8 mouse cellular contexts compared by ENCODE assay signal in genomic region chr11:77514281-77514831, GRCm38 (mm10). TPM values are rescaled to one million over a fixed set of nuclear protein-coding genes. Genes with fewer than 3 reads are reported as not detected.
DNase-seq lines count a peak whose midpoint lies in the region; ATAC-seq and TF ChIP-seq lines count a peak whose summit lies in the region.

No protein-coding gene starts in this region.

- WGBS in embryonic facial prominence, embryonic 11.5 days: 6% methylated on average over 19 of the region's 19 CpGs
- 3% methylated on average over 19 of the region's 19 CpGs for WGBS in hindbrain, embryonic 11.5 days
- 6% methylated on average over 18 of the region's 19 CpGs for WGBS in liver, postnatal 0 days (ENCODE audit: insufficient replicate concordance)
- WGBS in stomach, postnatal 0 days: 24% methylated on average over 19 of the region's 19 CpGs

- H3K4me3 ChIP-seq in megakaryocyte, embryonic 14.5 days (replicated peaks): peak overlapping the region; percentile 94
- peak overlapping the region; percentile 62 for H3K4me3 ChIP-seq in embryonic facial prominence, embryonic 11.5 days (ENCODE audit: low read depth, low read length)
- H3K4me3 ChIP-seq in hindbrain, embryonic 11.5 days (ENCODE audit: low read depth, low read length): peak overlapping the region; percentile 41
- peak overlapping the region; percentile 60 for H3K4me3 ChIP-seq in liver, postnatal 0 days (ENCODE audit: low read depth, low read length)
- H3K4me3 ChIP-seq in stomach, postnatal 0 days (ENCODE audit: low read depth, low read length): peak overlapping the region; percentile 44

- H3K4me2 ChIP-seq in embryonic facial prominence, embryonic 11.5 days (ENCODE audit: low read depth, low read length): peak overlapping the region; percentile 97
- H3K4me2 ChIP-seq in hindbrain, embryonic 11.5 days (replicated peaks; ENCODE audit: low read depth, low read length): peak overlapping the region; percentile 95
- peak overlapping the region; percentile 82 for H3K4me2 ChIP-seq in liver, postnatal 0 days (ENCODE audit: low read depth, low read length)
- peak overlapping the region; percentile 96 for H3K4me2 ChIP-seq in stomach, postnatal 0 days (replicated peaks; ENCODE audit: low read depth)

- H3K36me3 ChIP-seq in megakaryocyte, embryonic 14.5 days (replicated peaks; ENCODE audit: low read length): peaks cover 22% of the 10 kb centered on the region
- no peaks in the 10 kb centered on the region for H3K36me3 ChIP-seq in embryonic facial prominence, embryonic 11.5 days (replicated peaks; ENCODE audit: control insufficient read depth, insufficient read depth, low read depth, low read length)
- no peaks in the 10 kb centered on the region for H3K36me3 ChIP-seq in hindbrain, embryonic 11.5 days (ENCODE audit: control insufficient read depth, insufficient read depth, low read length)
- no peaks in the 10 kb centered on the region for H3K36me3 ChIP-seq in liver, postnatal 0 days (replicated peaks; ENCODE audit: insufficient read depth, low read length)
- no peaks in the 10 kb centered on the region for H3K36me3 ChIP-seq in stomach, postnatal 0 days (ENCODE audit: control insufficient read depth, insufficient read depth, low read length)

- no peak for DNase-seq in embryonic facial prominence, embryonic 11.5 days (ENCODE audit: low spot score)
- no peak for DNase-seq in hindbrain, embryonic 11.5 days (ENCODE audit: low spot score)
- peak; percentile 60 for DNase-seq in liver, postnatal 0 days
- DNase-seq in stomach, postnatal 0 days (ENCODE audit: low spot score): peak; percentile 42
- DNase-seq in adrenal gland, postnatal 4 days (ENCODE audit: low spot score in 2 of 2): no peak
- DNase-seq in layer of hippocampus, postnatal 14 days (ENCODE audit: low spot score in 2 of 2): no peak

- no peak for TF ChIP-seq EP300 in liver, postnatal 0 days (IDR thresholded peaks at IDR 0.05; ENCODE audit: low read depth)
- TF ChIP-seq EP300 in stomach, postnatal 0 days (optimal IDR thresholded peaks at IDR 0.05): no peak

- peak overlapping the region; percentile 50 for H3K9ac ChIP-seq in embryonic facial prominence, embryonic 11.5 days (replicated peaks; ENCODE audit: low read length)
- peak overlapping the region; percentile 58 for H3K9ac ChIP-seq in hindbrain, embryonic 11.5 days (ENCODE audit: low read depth, low read length)
- peak overlapping the region; percentile 68 for H3K9ac ChIP-seq in liver, postnatal 0 days (replicated peaks)
- peak overlapping the region; percentile 58 for H3K9ac ChIP-seq in stomach, postnatal 0 days (ENCODE audit: low read length)

- peaks cover 24% of the 10 kb centered on the region for H3K27me3 ChIP-seq in megakaryocyte, embryonic 14.5 days (replicated peaks)
- H3K27me3 ChIP-seq in embryonic facial prominence, embryonic 11.5 days (ENCODE audit: control insufficient read depth, insufficient read depth, low read length): peaks cover 8% of the 10 kb centered on the region
- H3K27me3 ChIP-seq in hindbrain, embryonic 11.5 days (ENCODE audit: control insufficient read depth, insufficient read depth, low read length): peaks cover 13% of the 10 kb centered on the region
- H3K27me3 ChIP-seq in liver, postnatal 0 days (ENCODE audit: insufficient read depth, low read length): peaks cover 18% of the 10 kb centered on the region
- H3K27me3 ChIP-seq in stomach, postnatal 0 days (ENCODE audit: control insufficient read depth, insufficient read depth, low read length): no peaks in the 10 kb centered on the region

- H3K27ac ChIP-seq in embryonic facial prominence, embryonic 11.5 days (replicated peaks; ENCODE audit: low read depth, low read length): no peak overlapping the region
- H3K27ac ChIP-seq in hindbrain, embryonic 11.5 days (ENCODE audit: low read depth, low read length): no peak overlapping the region
- peak overlapping the region; percentile 94 for H3K27ac ChIP-seq in liver, postnatal 0 days (ENCODE audit: low read depth)
- peak overlapping the region; percentile 18; the same call in 1 of the 2 replicates for H3K27ac ChIP-seq in stomach, postnatal 0 days (replicated peaks)

- ATAC-seq in megakaryocyte, adult 5-6 weeks (ENCODE audit: poor library complexity, severe bottlenecking): no peak
- ATAC-seq in embryonic facial prominence, embryonic 11.5 days (replicated peaks; ENCODE audit: insufficient number of reproducible peaks, low FRiP score, low TSS enrichment, low read depth): no peak
- ATAC-seq in hindbrain, embryonic 11.5 days (ENCODE audit: low FRiP score): no peak
- peak; percentile 6 for ATAC-seq in liver, postnatal 0 days
- no peak for ATAC-seq in stomach, postnatal 0 days (ENCODE audit: low FRiP score, low TSS enrichment)

- peaks cover 75% of the 10 kb centered on the region for H3K4me1 ChIP-seq in megakaryocyte, embryonic 14.5 days
- peaks cover 15% of the 10 kb centered on the region for H3K4me1 ChIP-seq in embryonic facial prominence, embryonic 11.5 days (ENCODE audit: control insufficient read depth, insufficient read depth, low read length)
- peaks cover 21% of the 10 kb centered on the region for H3K4me1 ChIP-seq in hindbrain, embryonic 11.5 days (replicated peaks; ENCODE audit: control insufficient read depth, insufficient read depth, low read length)
- peaks cover 53% of the 10 kb centered on the region for H3K4me1 ChIP-seq in liver, postnatal 0 days (ENCODE audit: insufficient read depth)
- H3K4me1 ChIP-seq in stomach, postnatal 0 days (replicated peaks; ENCODE audit: control insufficient read depth, insufficient read depth): 0 out of 2 replicates have a peak, but pooled peaks cover 5% of the 10 kb centered on the region

- no peaks in the 10 kb centered on the region for H3K9me3 ChIP-seq in megakaryocyte, embryonic 14.5 days
- H3K9me3 ChIP-seq in embryonic facial prominence, embryonic 11.5 days (replicated peaks; ENCODE audit: control insufficient read depth, low read length): no peaks in the 10 kb centered on the region
- H3K9me3 ChIP-seq in hindbrain, embryonic 11.5 days (ENCODE audit: control insufficient read depth, low read length): no peaks in the 10 kb centered on the region
- H3K9me3 ChIP-seq in liver, postnatal 0 days (ENCODE audit: low read length): no peaks in the 10 kb centered on the region
- H3K9me3 ChIP-seq in stomach, postnatal 0 days (ENCODE audit: control insufficient read depth, low read length): no peaks in the 10 kb centered on the region

- TF ChIP-seq CTCF in liver, postnatal 0 days (IDR thresholded peaks at IDR 0.05; ENCODE audit: low read depth): no peak
- TF ChIP-seq CTCF in stomach, postnatal 0 days (IDR thresholded peaks at IDR 0.05; ENCODE audit: low read depth): no peak

RNA-seq across cellular contexts. Expression of gene Abhd15, which starts 0.6 kb away (rescaled TPM):
- polyA plus RNA-seq in megakaryocyte, embryonic 14.5 days (2012; ENCODE audit: insufficient read depth, low replicate concordance): 2.4 and 4.6 TPM in 2 replicates
- 6.8 and 8.3 TPM in 2 replicates for total RNA-seq in megakaryocyte, adult 5-6 weeks (2015)
- total RNA-seq in megakaryocyte, adult 5-6 weeks (2017): 13.8 and 17.0 TPM in 2 replicates
- polyA plus RNA-seq in embryonic facial prominence, embryonic 11.5 days (2014; fragmentation: Nextera tagmentation; extraction: Ambion mirVana): 1.9 and 2.8 TPM in 2 replicates
- 2.1 and 3.0 TPM in 2 replicates for polyA plus RNA-seq in hindbrain, embryonic 11.5 days (2014; fragmentation: Nextera tagmentation; extraction: Ambion mirVana)
- 16.2 and 18.5 TPM in 2 replicates for polyA plus RNA-seq in liver, postnatal 0 days (2015; fragmentation: Nextera tagmentation; extraction: Ambion mirVana)
- polyA plus RNA-seq in stomach, postnatal 0 days (2015; fragmentation: Nextera tagmentation; extraction: Ambion mirVana): 1.8 and 1.9 TPM in 2 replicates
- 10 to 100 TPM; 12.4 to 17.0 TPM for total RNA-seq in adrenal gland, postnatal 4 days (2021)
- 1 to 10 TPM; 1.9 to 2.4 TPM for total RNA-seq in layer of hippocampus, postnatal 14 days (2021)

RNA-seq across cellular contexts. Expression of gene Trp53i13, which starts 1.4 kb away (rescaled TPM):
- 22.3 and 38.9 TPM in 2 replicates for polyA plus RNA-seq in megakaryocyte, embryonic 14.5 days (2012; ENCODE audit: insufficient read depth, low replicate concordance)
- total RNA-seq in megakaryocyte, adult 5-6 weeks (2015): 6.2 and 6.5 TPM in 2 replicates
- 5.0 and 5.8 TPM in 2 replicates for total RNA-seq in megakaryocyte, adult 5-6 weeks (2017)
- 31.0 and 35.5 TPM in 2 replicates for polyA plus RNA-seq in embryonic facial prominence, embryonic 11.5 days (2014; fragmentation: Nextera tagmentation; extraction: Ambion mirVana)
- polyA plus RNA-seq in hindbrain, embryonic 11.5 days (2014; fragmentation: Nextera tagmentation; extraction: Ambion mirVana): 27.7 and 27.9 TPM in 2 replicates
- polyA plus RNA-seq in liver, postnatal 0 days (2015; fragmentation: Nextera tagmentation; extraction: Ambion mirVana): 4.8 and 5.4 TPM in 2 replicates
- 19.5 and 20.9 TPM in 2 replicates for polyA plus RNA-seq in stomach, postnatal 0 days (2015; fragmentation: Nextera tagmentation; extraction: Ambion mirVana)
- total RNA-seq in adrenal gland, postnatal 4 days (2021): 10 to 100 TPM; 17.5 to 19.1 TPM
- 1 to 10 TPM; 5.8 to 6.7 TPM for total RNA-seq in layer of hippocampus, postnatal 14 days (2021)

RNA-seq across cellular contexts. Expression of gene Gm10392, which starts 4.6 kb away (rescaled TPM):
- polyA plus RNA-seq in megakaryocyte, embryonic 14.5 days (2012; ENCODE audit: insufficient read depth, low replicate concordance): 0.08 TPM in 1 of 2 replicates, not detected in the other
- total RNA-seq in megakaryocyte, adult 5-6 weeks (2015): not detected in 2 replicates
- 0.51 and 1.8 TPM in 2 replicates for total RNA-seq in megakaryocyte, adult 5-6 weeks (2017)
- 0.14 TPM in 1 of 2 replicates, not detected in the other for polyA plus RNA-seq in embryonic facial prominence, embryonic 11.5 days (2014; fragmentation: Nextera tagmentation; extraction: Ambion mirVana)
- 0.13 TPM in 1 of 2 replicates, not detected in the other for polyA plus RNA-seq in hindbrain, embryonic 11.5 days (2014; fragmentation: Nextera tagmentation; extraction: Ambion mirVana)
- polyA plus RNA-seq in liver, postnatal 0 days (2015; fragmentation: Nextera tagmentation; extraction: Ambion mirVana): 0.18 and 0.28 TPM in 2 replicates
- polyA plus RNA-seq in stomach, postnatal 0 days (2015; fragmentation: Nextera tagmentation; extraction: Ambion mirVana): 0.06 and 0.07 TPM in 2 replicates
- not detected for total RNA-seq in adrenal gland, postnatal 4 days (2021)
- total RNA-seq in layer of hippocampus, postnatal 14 days (2021): not detected

RNA-seq across cellular contexts. Expression of gene Git1, which starts 21.0 kb away (rescaled TPM):
- 65.1 and 158 TPM in 2 replicates for polyA plus RNA-seq in megakaryocyte, embryonic 14.5 days (2012; ENCODE audit: insufficient read depth, low replicate concordance)
- 17.6 and 20.0 TPM in 2 replicates for total RNA-seq in megakaryocyte, adult 5-6 weeks (2015)
- 12.3 and 18.7 TPM in 2 replicates for total RNA-seq in megakaryocyte, adult 5-6 weeks (2017)
- 11.9 and 12.4 TPM in 2 replicates for polyA plus RNA-seq in embryonic facial prominence, embryonic 11.5 days (2014; fragmentation: Nextera tagmentation; extraction: Ambion mirVana)
- 12.6 and 18.6 TPM in 2 replicates for polyA plus RNA-seq in hindbrain, embryonic 11.5 days (2014; fragmentation: Nextera tagmentation; extraction: Ambion mirVana)
- 2.1 and 2.5 TPM in 2 replicates for polyA plus RNA-seq in liver, postnatal 0 days (2015; fragmentation: Nextera tagmentation; extraction: Ambion mirVana)
- 5.9 and 7.9 TPM in 2 replicates for polyA plus RNA-seq in stomach, postnatal 0 days (2015; fragmentation: Nextera tagmentation; extraction: Ambion mirVana)
- 10 to 100 TPM; 79.8 to 87.9 TPM for total RNA-seq in adrenal gland, postnatal 4 days (2021)
- total RNA-seq in layer of hippocampus, postnatal 14 days (2021): 100 to 1,000 TPM; 164 to 177 TPM

RNA-seq across cellular contexts. Expression of gene Ankrd13b, which starts 24.9 kb away (rescaled TPM):
- 6.7 and 9.3 TPM in 2 replicates for polyA plus RNA-seq in megakaryocyte, embryonic 14.5 days (2012; ENCODE audit: insufficient read depth, low replicate concordance)
- 2.0 and 2.1 TPM in 2 replicates for total RNA-seq in megakaryocyte, adult 5-6 weeks (2015)
- total RNA-seq in megakaryocyte, adult 5-6 weeks (2017): 2.8 and 9.1 TPM in 2 replicates
- 7.9 and 8.5 TPM in 2 replicates for polyA plus RNA-seq in embryonic facial prominence, embryonic 11.5 days (2014; fragmentation: Nextera tagmentation; extraction: Ambion mirVana)
- 13.1 and 13.9 TPM in 2 replicates for polyA plus RNA-seq in hindbrain, embryonic 11.5 days (2014; fragmentation: Nextera tagmentation; extraction: Ambion mirVana)
- polyA plus RNA-seq in liver, postnatal 0 days (2015; fragmentation: Nextera tagmentation; extraction: Ambion mirVana): 0.53 and 0.72 TPM in 2 replicates
- 2.4 and 3.0 TPM in 2 replicates for polyA plus RNA-seq in stomach, postnatal 0 days (2015; fragmentation: Nextera tagmentation; extraction: Ambion mirVana)
- 10 to 100 TPM; 16.3 to 21.8 TPM for total RNA-seq in adrenal gland, postnatal 4 days (2021)
- 100 to 1,000 TPM; 122 TPM for total RNA-seq in layer of hippocampus, postnatal 14 days (2021)

Comparison
In these comparisons a context has a peak if more than half of its experiments do, and no peak if none do; other contexts are left out.
1. H3K4me3 ChIP-seq: peak in every context shown above with its lines; median percentile 94 in megakaryocyte, embryonic 14.5 days; 62 in embryonic facial prominence, embryonic 11.5 days; 60 in liver, postnatal 0 days; 44 in stomach, postnatal 0 days; 41 in hindbrain, embryonic 11.5 days.
2. DNase-seq: peak in liver, postnatal 0 days (single experiment) and stomach, postnatal 0 days (single experiment); none in embryonic facial prominence, embryonic 11.5 days (single experiment), hindbrain, embryonic 11.5 days (single experiment), adrenal gland, postnatal 4 days (0 of 2) and layer of hippocampus, postnatal 14 days (0 of 2).
3. H3K27ac ChIP-seq: peak in liver, postnatal 0 days (single experiment) and stomach, postnatal 0 days (single experiment); none in embryonic facial prominence, embryonic 11.5 days (single experiment) and hindbrain, embryonic 11.5 days (single experiment).
4. Peak in every context shown above with its lines, with median percentiles within 50 percentile points of each other: H3K4me2 ChIP-seq and H3K9ac ChIP-seq.